Mouse (Mus musculus) megakaryocyte, embryonic 14.5 days (primary cell): ENCODE results near the gene Fnip2.

Source experiments
- FLI1 ChIP-seq: IDR thresholded peaks from 2 replicates; pipeline ENCODE4 v1.6.1; 2012; ENCODE audit warnings: low read length, inconsistent platforms, mixed read lengths
- GATA1 ChIP-seq: IDR thresholded peaks from 3 replicates; pipeline ENCODE4 v1.6.1; 2012; ENCODE audit warnings: mixed read lengths, low read length, inconsistent platforms, borderline replicate concordance

- TF ChIP-seq GATA1: no peak
- no peak for TF ChIP-seq FLI1
Observed at GRCm38 (mm10) chr3:79569351-79569681, 1.7 kb upstream of the Fnip2 start.
